Mouse (Mus musculus) heart, postnatal 0 days (tissue): ENCODE measurements around the gene Dnal4. TPM values are rescaled to one million over a fixed set of nuclear protein-coding genes. Genes with fewer than 3 reads are reported as not detected.

ENCODE experiments used
- ATAC-seq: fragments of 200-750 bp; cut with Nextera tagmentation; 2 replicates; pipeline ENCODE4 v1.8.0; 2017; ENCODE audit warnings: low read depth, moderate number of reproducible peaks, moderate library complexity; ENCODE audit not compliant: insufficient read depth
- DNase-seq: peaks from one replicate; pipeline ENCODE4 v3.0.0-alpha.2; 2016; ENCODE audit warnings: low spot score
- H3K27ac ChIP-seq: fragments of 300-500 bp; sonication (generic); 2 replicates; pipeline ENCODE4 v1.5.1; 2014; ENCODE audit warnings: low read depth, mild to moderate bottlenecking
- H3K27me3 ChIP-seq: fragments of 300-500 bp; sonication (generic); 2 replicates; pipeline ENCODE4 v1.6.1; 2014; ENCODE audit warnings: low read length, mixed read lengths; ENCODE audit not compliant: control insufficient read depth, insufficient read depth
- H3K36me3 ChIP-seq: fragments of 300-500 bp; sonication (generic); replicated peaks from 2 replicates; pipeline ENCODE4 v1.6.1; 2014; ENCODE audit warnings: low read length, mixed read lengths; ENCODE audit not compliant: control insufficient read depth, insufficient read depth
- H3K4me1 ChIP-seq: fragments of 300-500 bp; sonication (generic); 2 replicates; pipeline ENCODE4 v1.6.1; 2014; ENCODE audit warnings: antibody characterized with exemption; ENCODE audit not compliant: control insufficient read depth, insufficient read depth
- H3K4me2 ChIP-seq: fragments of 300-500 bp; sonication (generic); 2 replicates; pipeline ENCODE4 v1.6.1; 2014; ENCODE audit warnings: low read depth, mild to moderate bottlenecking, low read length, moderate library complexity
- H3K4me3 ChIP-seq: fragments of 300-500 bp; sonication (generic); 2 replicates; pipeline ENCODE4 v1.5.1; 2014; ENCODE audit warnings: low read depth, low read length
- H3K9ac ChIP-seq: fragments of 300-500 bp; sonication (generic); replicated peaks from 2 replicates; pipeline ENCODE4 v1.6.1; 2014; ENCODE audit warnings: low read depth, low read length, mixed read lengths
- H3K9me3 ChIP-seq: fragments of 300-500 bp; sonication (generic); replicated peaks from 2 replicates; pipeline ENCODE4 v1.6.1; 2016; ENCODE audit warnings: low read length; ENCODE audit not compliant: control insufficient read depth
- CTCF ChIP-seq: IDR thresholded peaks from 2 replicates; pipeline ENCODE4 v1.5.1; 2016; ENCODE audit warnings: antibody characterized with exemption, control low read depth, low read depth
- EP300 ChIP-seq: IDR thresholded peaks from 2 replicates; pipeline ENCODE4 v1.6.1; 2016; ENCODE audit warnings: antibody characterized with exemption, low read depth
- WGBS: fragments of 180-500 bp; shearing (Covaris S2); extraction: QIAGEN DNeasy Blood & Tissue Kit; methylation state at CpG from one replicate; pipeline ENCODE4 v1.1.7; 2014; 5-methylcytosine and 5-hydroxymethylcytosine counted together
- polyA plus RNA-seq: library from polyadenylated mRNA; unstranded; fragments of >200 nt; fragmentation: Nextera tagmentation; extraction: Ambion mirVana; gene quantifications from 2 replicates; pipeline ENCODE4 v1.2.1, GENCODE M21; 2015
- total RNA-seq: library from RNA; depleted of rRNA; stranded (reverse); fragments of >200 nt; gene quantifications from 2 replicates; pipeline ENCODE4 v1.2.3, GENCODE M21; 2014; ENCODE audit warnings: low replicate concordance

Dnal4 gene
- total and polyA plus RNA-seq, 2 experiments from 2014 or later: 35.5 TPM

DNA sequence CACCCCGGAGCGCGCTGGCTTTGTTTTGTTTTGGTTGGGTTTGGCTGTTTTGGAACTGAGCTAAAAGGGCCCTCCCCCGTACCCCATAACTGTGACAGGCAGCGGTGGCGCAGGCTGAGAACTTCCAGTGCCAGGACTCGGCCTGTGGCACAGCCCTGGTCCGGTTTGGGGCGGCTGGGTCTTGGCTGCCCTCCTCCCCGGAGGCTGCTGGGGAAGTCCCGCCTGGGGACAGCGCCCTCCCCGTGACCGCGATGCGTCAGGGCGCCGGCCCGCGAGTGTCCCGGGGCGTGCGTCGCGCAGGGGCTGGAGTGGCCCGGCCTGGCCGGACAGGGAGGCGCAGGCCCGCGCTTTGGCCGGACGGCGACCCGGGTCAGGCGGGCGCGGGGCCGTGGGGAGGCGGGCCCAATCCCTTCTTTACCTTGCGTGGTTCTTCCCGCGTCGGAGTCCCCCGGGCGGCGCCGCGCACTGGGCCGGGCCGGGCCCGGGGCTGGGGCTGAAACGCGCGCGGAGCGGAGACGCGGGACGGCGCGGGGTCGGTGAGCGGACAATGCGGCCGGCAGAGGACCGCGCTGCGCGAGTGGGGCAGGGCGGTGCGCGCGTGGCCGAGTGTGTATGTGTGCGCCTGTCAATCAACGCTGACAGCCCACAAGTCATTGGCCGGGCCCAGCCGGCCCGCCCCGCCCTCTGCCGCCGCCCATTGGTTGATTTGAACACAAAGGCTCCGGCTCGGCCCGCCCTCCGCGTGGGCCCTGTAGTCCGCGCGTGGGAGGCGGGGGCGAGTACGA is 35.5 kb downstream of the Dnal4 start, which contains the start of gene Sun2:
TSS of gene Sun2 (minus strand) at position 616 of the 785 bp plus-strand sequence.
- under 1% methylated on average over 91 of the region's 93 CpGs for WGBS
- ATAC-seq: peak; percentile 93
- H3K9ac ChIP-seq: peak within 1 kb of the TSS; percentile 98
- H3K4me3 ChIP-seq: peak within 1 kb of the TSS; percentile 98
- TF ChIP-seq EP300: peak; percentile 85
- TF ChIP-seq CTCF: peak; percentile 11; the same call in 1 of the 2 replicates
- H3K9me3 ChIP-seq: no peaks in the 10 kb centered on the region
- peaks cover 33% of the 10 kb centered on the region for H3K4me1 ChIP-seq
- DNase-seq: peak; percentile 87
- peaks cover 26% of the 10 kb centered on the region for H3K36me3 ChIP-seq
- peak within 1 kb of the TSS; percentile 98 for H3K27ac ChIP-seq
- peak within 1 kb of the TSS; percentile 94 for H3K4me2 ChIP-seq
- no peaks in the 10 kb centered on the region for H3K27me3 ChIP-seq

DNA sequence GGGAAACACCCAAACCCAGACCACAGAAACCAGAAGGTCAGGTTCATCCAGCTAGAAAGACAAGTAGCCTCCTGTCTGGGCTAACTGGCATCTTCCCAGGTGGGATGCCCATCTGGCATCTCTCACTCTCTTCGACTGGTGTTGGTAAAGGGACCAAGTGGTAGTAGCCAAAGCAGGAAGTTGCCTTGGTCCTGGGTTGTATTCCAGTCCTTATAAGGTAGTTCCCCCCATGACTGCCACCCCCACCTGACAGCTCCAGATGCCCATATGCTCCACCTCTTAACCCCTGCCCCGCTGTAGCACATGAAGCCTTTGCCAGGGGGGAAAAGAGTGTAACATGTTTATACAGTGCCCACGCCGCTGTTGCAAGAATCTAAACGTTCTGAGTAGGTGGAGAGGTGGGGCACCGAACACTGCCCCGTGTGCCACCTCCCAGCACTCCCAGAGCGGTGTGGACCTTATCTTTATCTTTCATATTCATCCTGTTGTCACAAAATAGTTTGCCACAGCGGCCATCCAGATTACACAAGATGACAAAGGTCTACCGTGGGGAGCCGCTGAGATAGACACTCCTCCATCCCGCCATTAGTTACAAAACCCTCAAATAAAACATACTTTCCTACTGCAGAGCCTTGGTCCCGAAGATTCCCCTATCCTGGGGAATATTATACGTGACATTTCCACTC is 36.3 kb downstream of the Dnal4 start:
- peak overlapping the region; percentile 98 for H3K4me3 ChIP-seq
- no peak for TF ChIP-seq EP300
- TF ChIP-seq CTCF: no peak
- H3K27ac ChIP-seq: peak overlapping the region; percentile 98
- peak; percentile 51 for ATAC-seq
- peak; percentile 82 for DNase-seq
- no peaks in the 10 kb centered on the region for H3K9me3 ChIP-seq
- H3K4me2 ChIP-seq: peak overlapping the region; percentile 94
- H3K27me3 ChIP-seq: no peaks in the 10 kb centered on the region
- H3K36me3 ChIP-seq: peaks cover 34% of the 10 kb centered on the region
- H3K9ac ChIP-seq: peak overlapping the region; percentile 98
- WGBS: 4% methylated on average over 14 of the region's 14 CpGs
- peaks cover 33% of the 10 kb centered on the region for H3K4me1 ChIP-seq

DNA sequence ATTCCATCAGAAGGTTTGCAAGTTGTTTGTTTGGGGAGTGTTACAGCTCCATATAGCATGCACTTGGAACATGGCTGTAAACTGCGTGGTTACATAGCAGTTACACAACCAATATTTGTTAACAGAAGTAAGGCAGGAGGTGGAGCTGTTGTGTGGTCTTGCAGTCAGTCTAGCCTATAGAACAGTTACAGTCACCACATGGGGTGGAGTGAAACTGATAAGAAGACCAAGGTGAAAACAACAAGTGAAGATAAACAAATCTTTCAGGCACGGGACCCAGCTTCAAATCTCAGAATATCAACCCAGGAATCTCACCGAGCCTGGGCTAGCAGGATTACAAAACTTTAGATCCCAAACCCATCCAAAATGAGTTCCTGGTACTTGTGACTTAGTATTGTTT is 36.9 kb downstream of the Dnal4 start:
- Histone ChIP-seq H3K27ac (peak overlapping the region; percentile 98), H3K4me1 (peaks cover 33% of the 10 kb centered on the region), H3K4me3 (peak overlapping the region; percentile 98), H3K9ac (peak overlapping the region; percentile 98; the same call in 1 of the 2 replicates), H3K36me3 (peaks cover 34% of the 10 kb centered on the region), H3K9me3 (no peaks in the 10 kb centered on the region), H3K27me3 (no peaks in the 10 kb centered on the region), H3K4me2 (peak overlapping the region; percentile 94)
- ATAC-seq: no peak
- no peak for TF ChIP-seq CTCF
- no peak for TF ChIP-seq EP300
- WGBS: 48% methylated on average over 3 of the region's 3 CpGs
- DNase-seq: no peak

DNA sequence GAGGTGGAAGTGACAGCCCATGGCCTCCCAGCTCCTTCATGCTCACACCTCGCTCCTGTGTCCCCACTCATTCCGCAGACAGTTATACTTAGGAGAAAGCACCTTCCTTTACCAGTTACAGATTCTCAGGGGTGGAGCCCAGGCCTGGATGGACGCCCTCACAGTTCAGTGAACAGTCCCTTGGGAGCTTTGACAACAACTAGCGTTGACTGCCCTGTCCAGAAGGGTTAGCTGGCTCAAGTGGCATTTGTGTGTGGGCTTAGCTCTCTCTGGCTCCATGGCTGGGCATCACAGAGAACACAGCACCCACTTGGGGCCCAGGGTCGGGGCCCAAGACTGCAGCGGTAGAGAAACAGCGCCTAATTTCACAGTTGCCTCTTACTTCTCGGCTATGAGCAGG is 43.3 kb downstream of the Dnal4 start:
- no peak for TF ChIP-seq EP300
- no peak for TF ChIP-seq CTCF
- 65% methylated on average over 8 of the region's 8 CpGs for WGBS
- ATAC-seq (no peak), DNase-seq (no peak)
- no peak overlapping the region for H3K4me2 ChIP-seq
- peaks cover 25% of the 10 kb centered on the region for H3K4me1 ChIP-seq
- peak overlapping the region; percentile 98 for H3K27ac ChIP-seq
- H3K9me3 ChIP-seq: no peaks in the 10 kb centered on the region
- H3K4me3 ChIP-seq: no peak overlapping the region
- peak overlapping the region; percentile 37; the same call in 1 of the 2 replicates for H3K9ac ChIP-seq
- H3K36me3 ChIP-seq: peaks cover 81% of the 10 kb centered on the region
- no peaks in the 10 kb centered on the region for H3K27me3 ChIP-seq

DNA sequence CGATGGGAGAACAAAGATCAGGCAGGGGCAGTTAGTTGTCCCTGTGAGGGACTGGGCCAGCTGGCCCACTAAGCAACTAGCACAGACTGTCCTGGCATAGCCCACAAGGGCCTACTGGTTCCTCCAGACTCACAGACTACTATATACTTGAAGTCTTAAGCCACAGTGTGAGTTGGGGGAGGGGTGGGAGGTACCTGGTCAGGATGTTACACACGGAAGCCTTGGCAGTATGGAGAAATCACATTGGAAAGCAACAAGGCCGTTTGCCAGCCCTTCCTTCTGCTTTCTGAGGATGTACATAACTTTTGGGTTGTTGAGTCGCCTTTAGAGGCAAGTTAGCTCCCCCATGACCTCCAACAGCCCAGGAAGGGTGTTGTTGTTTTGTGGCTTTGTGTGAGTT is 44.0 kb downstream of the Dnal4 start:
- H3K9ac ChIP-seq: no peak overlapping the region
- no peak overlapping the region for H3K4me2 ChIP-seq
- H3K36me3 ChIP-seq: peaks cover 81% of the 10 kb centered on the region
- H3K27ac ChIP-seq: peak overlapping the region; percentile 98
- no peak for ATAC-seq
- H3K27me3 ChIP-seq: no peaks in the 10 kb centered on the region
- H3K9me3 ChIP-seq: no peaks in the 10 kb centered on the region
- TF ChIP-seq EP300 (no peak), CTCF (no peak)
- 82% methylated on average over 4 of the region's 4 CpGs for WGBS
- H3K4me3 ChIP-seq: no peak overlapping the region
- no peak for DNase-seq
- peaks cover 19% of the 10 kb centered on the region for H3K4me1 ChIP-seq
